Mouse (Mus musculus) ovary, postnatal 14 days (tissue): ENCODE measurements around the gene Map3k20.
A peak's percentile ranks its signal among the peaks of the same experiment; 100 is the strongest.

ENCODE experiments used
- DNase-seq: peaks from one replicate; pipeline ENCODE4 v3.0.0; 2022; ENCODE audit warnings: low spot score

Map3k20 gene

GRCm38 (mm10) chr2:72280524-72280923 lies 4.9 kb upstream of the Map3k20 start:
- DNase-seq = no peak

GRCm38 (mm10) chr2:72281971-72282370 lies 3.5 kb upstream of the Map3k20 start:
- DNase-seq = no peak

- no peak for DNase-seq
These were observed 2.7 kb upstream of the Map3k20 start for GRCm38 (mm10) chr2:72282733-72283132.

GRCm38 (mm10) chr2:72284689-72285088 lies 748 bp upstream of the Map3k20 start:
- DNase-seq = no peak

- DNase-seq = peak; percentile 15
These were observed 638 bp downstream of the Map3k20 start for GRCm38 (mm10) chr2:72285888-72286661.

GRCm38 (mm10) chr2:72287142-72287541 lies 1.7 kb downstream of the Map3k20 start:
- no peak for DNase-seq

- no peak for DNase-seq
These were observed 3.6 kb downstream of the Map3k20 start for GRCm38 (mm10) chr2:72288932-72289534.

GRCm38 (mm10) chr2:72291103-72291502 lies 5.7 kb downstream of the Map3k20 start:
- DNase-seq = no peak

GRCm38 (mm10) chr2:72292573-72292972 lies 7.1 kb downstream of the Map3k20 start:
- DNase-seq = no peak

GRCm38 (mm10) chr2:72294994-72295393 lies 9.6 kb downstream of the Map3k20 start:
- no peak for DNase-seq

- DNase-seq = no peak
These were observed 11.7 kb downstream of the Map3k20 start for GRCm38 (mm10) chr2:72296984-72297715.

- peak; percentile 11 for DNase-seq
These were observed 12.3 kb downstream of the Map3k20 start for GRCm38 (mm10) chr2:72297716-72298082.

- DNase-seq = peak; percentile 38
These were observed 13.0 kb downstream of the Map3k20 start for GRCm38 (mm10) chr2:72298406-72298805.

GRCm38 (mm10) chr2:72301194-72301916 lies 15.9 kb downstream of the Map3k20 start:
- DNase-seq = no peak

GRCm38 (mm10) chr2:72305738-72306137 lies 20.3 kb downstream of the Map3k20 start:
- no peak for DNase-seq

GRCm38 (mm10) chr2:72308351-72308750 lies 22.9 kb downstream of the Map3k20 start:
- DNase-seq = no peak

GRCm38 (mm10) chr2:72308981-72309380 lies 23.5 kb downstream of the Map3k20 start:
- peak; percentile 23 for DNase-seq

GRCm38 (mm10) chr2:72311486-72311885 lies 26.0 kb downstream of the Map3k20 start:
- DNase-seq = no peak

GRCm38 (mm10) chr2:72313312-72313711 lies 27.9 kb downstream of the Map3k20 start:
- no peak for DNase-seq

GRCm38 (mm10) chr2:72318421-72318820 lies 33.0 kb downstream of the Map3k20 start:
- DNase-seq = no peak

- DNase-seq = no peak
These were observed 33.8 kb downstream of the Map3k20 start for GRCm38 (mm10) chr2:72319028-72319798.

GRCm38 (mm10) chr2:72320661-72321060 lies 35.2 kb downstream of the Map3k20 start:
- DNase-seq = no peak
